Mouse (Mus musculus): Measurements from ENCODE around the gene Iqgap2.
A peak's percentile ranks its signal among the peaks of the same experiment; 100 is the strongest.

Iqgap2 gene

GRCm38 (mm10) chr13:95712054-95712453, 179.7 kb downstream of the Iqgap2 start:
- DNase-seq (ENCODE audit: low spot score): no peak

GRCm38 (mm10) chr13:95705589-95705988, 186.1 kb downstream of the Iqgap2 start:
- peak; percentile 10 for DNase-seq (ENCODE audit: low spot score)

- DNase-seq (ENCODE audit: low spot score): peak; percentile 56
Observed at GRCm38 (mm10) chr13:95703376-95703775, 188.3 kb downstream of the Iqgap2 start.

GRCm38 (mm10) chr13:95697874-95698273, 193.8 kb downstream of the Iqgap2 start:
- no peak for DNase-seq (ENCODE audit: low spot score)

GRCm38 (mm10) chr13:95696654-95697163, 195.0 kb downstream of the Iqgap2 start, which contains the start of gene F2rl2:
Gene F2rl2, plus strand, starts transcription at chr13:95696853.
- no peak for DNase-seq (ENCODE audit: low spot score)

- no peak for DNase-seq (ENCODE audit: low spot score)
Observed at GRCm38 (mm10) chr13:95696120-95696653, 195.5 kb downstream of the Iqgap2 start.

GRCm38 (mm10) chr13:95692201-95692600, 199.5 kb downstream of the Iqgap2 start:
- DNase-seq (ENCODE audit: low spot score): no peak

GRCm38 (mm10) chr13:95688576-95688975, 203.1 kb downstream of the Iqgap2 start:
- no peak for DNase-seq (ENCODE audit: low spot score)

GRCm38 (mm10) chr13:95685736-95686135, 206.0 kb downstream of the Iqgap2 start:
- no peak for DNase-seq (ENCODE audit: low spot score)

GRCm38 (mm10) chr13:95684656-95685244, 207.0 kb downstream of the Iqgap2 start:
- no peak for DNase-seq (ENCODE audit: low spot score)

GRCm38 (mm10) chr13:95679491-95679941, 212.2 kb downstream of the Iqgap2 start:
- DNase-seq (ENCODE audit: low spot score): no peak

GRCm38 (mm10) chr13:95679078-95679477, 212.6 kb downstream of the Iqgap2 start:
- no peak for DNase-seq (ENCODE audit: low spot score)

- no peak for DNase-seq (ENCODE audit: low spot score)
Observed at GRCm38 (mm10) chr13:95672372-95672771, 219.3 kb downstream of the Iqgap2 start.

GRCm38 (mm10) chr13:95671108-95671897, 220.4 kb downstream of the Iqgap2 start:
- DNase-seq (ENCODE audit: low spot score): no peak

GRCm38 (mm10) chr13:95670534-95670933, 221.2 kb downstream of the Iqgap2 start:
- no peak for DNase-seq (ENCODE audit: low spot score)

- no peak for DNase-seq (ENCODE audit: low spot score)
Observed at GRCm38 (mm10) chr13:95667260-95667659, 224.5 kb downstream of the Iqgap2 start.

- no peak for DNase-seq (ENCODE audit: low spot score)
Observed at GRCm38 (mm10) chr13:95665644-95666356, 225.9 kb downstream of the Iqgap2 start.

GRCm38 (mm10) chr13:95663834-95664233, 227.9 kb downstream of the Iqgap2 start:
- no peak for DNase-seq (ENCODE audit: low spot score)

- no peak for DNase-seq (ENCODE audit: low spot score)
Observed at GRCm38 (mm10) chr13:95659432-95659831, 232.3 kb downstream of the Iqgap2 start.

GRCm38 (mm10) chr13:95657171-95657570, 234.6 kb downstream of the Iqgap2 start:
- DNase-seq (ENCODE audit: low spot score): no peak

GRCm38 (mm10) chr13:95655284-95655683, 236.4 kb downstream of the Iqgap2 start:
- DNase-seq (ENCODE audit: low spot score): no peak

- DNase-seq (ENCODE audit: low spot score): no peak
Observed at GRCm38 (mm10) chr13:95653696-95654095, 238.0 kb downstream of the Iqgap2 start.
